In the genomic region with DNA sequence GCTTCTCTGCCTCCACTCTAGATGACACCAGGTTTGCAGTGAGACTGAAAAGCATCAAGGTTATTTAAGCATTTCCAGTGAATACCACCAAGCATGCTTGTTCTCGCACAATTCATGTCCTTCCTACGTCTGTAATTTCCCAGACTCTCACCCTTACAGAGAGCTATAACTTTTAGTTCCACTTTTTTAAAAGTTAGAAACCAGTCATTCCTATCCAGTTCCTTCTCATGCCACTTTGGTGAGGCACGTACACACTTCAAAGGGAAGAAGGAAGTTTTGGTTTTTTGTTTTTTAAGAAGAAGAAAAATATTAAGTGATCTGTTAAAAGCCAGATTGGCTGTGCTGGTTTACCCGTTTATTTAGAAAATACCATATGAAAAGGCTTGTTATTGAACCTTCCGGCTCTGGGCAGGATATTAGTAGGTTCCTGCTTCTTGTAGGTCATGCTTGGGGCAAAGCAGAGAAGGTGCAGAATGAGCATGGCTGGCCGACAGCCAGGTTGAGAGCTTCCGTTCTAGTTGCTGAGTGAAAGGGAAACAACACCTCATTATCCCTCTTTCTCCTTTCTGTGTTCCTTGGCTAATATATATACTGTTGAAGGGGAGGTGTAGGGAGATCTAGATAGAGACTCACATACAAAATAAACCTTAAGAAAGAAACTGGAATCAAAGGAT, we compare ENCODE assay signal across 8 mouse cellular contexts.
DNase-seq lines count a peak whose midpoint lies in the region; ATAC-seq and TF ChIP-seq lines count a peak whose summit lies in the region.
"Had no signal": no experiment of that assay in that cellular context is flagged by ENCODE, and none has a peak within 500 bp of the region (broad histone marks: within the 10 kb centered on the region; RNA-seq: fewer than 3 reads in every experiment).

No protein-coding gene starts in this region.

- WGBS in heart, embryonic 13.5 days = 50% methylated on average over 7 of the region's 7 CpGs
- 24% methylated on average over 7 of the region's 7 CpGs for WGBS in lung, embryonic 14.5 days
- 57% methylated on average over 7 of the region's 7 CpGs for WGBS in stomach, postnatal 0 days
- 90% methylated on average over 7 of the region's 7 CpGs for WGBS in midbrain, embryonic 13.5 days

- H3K4me3 ChIP-seq in heart, embryonic 13.5 days = no peak overlapping the region
- no peak overlapping the region for H3K4me3 ChIP-seq in lung, embryonic 14.5 days (ENCODE audit: low read depth, low read length)
- no peak overlapping the region for H3K4me3 ChIP-seq in stomach, postnatal 0 days (ENCODE audit: low read depth, low read length)
- H3K4me3 ChIP-seq in left cerebral cortex, adult 2 months = no peak overlapping the region
- no peak overlapping the region for H3K4me3 ChIP-seq in midbrain, embryonic 13.5 days (replicated peaks)

- no peak overlapping the region for H3K9ac ChIP-seq in heart, embryonic 13.5 days
- no peak overlapping the region for H3K9ac ChIP-seq in lung, embryonic 14.5 days
- H3K9ac ChIP-seq in stomach, postnatal 0 days (ENCODE audit: low read length) = no peak overlapping the region
- no peak overlapping the region for H3K9ac ChIP-seq in midbrain, embryonic 13.5 days (replicated peaks)

- no peaks in the 10 kb centered on the region for H3K9me3 ChIP-seq in heart, embryonic 13.5 days
- no peaks in the 10 kb centered on the region for H3K9me3 ChIP-seq in lung, embryonic 14.5 days (ENCODE audit: low read depth, low read length)
- H3K9me3 ChIP-seq in stomach, postnatal 0 days (ENCODE audit: control insufficient read depth, low read length) = no peaks in the 10 kb centered on the region
- no peaks in the 10 kb centered on the region for H3K9me3 ChIP-seq in midbrain, embryonic 13.5 days

- peak; percentile 37 to 58 for DNase-seq in spleen, adult 18-20 months
- no peak for DNase-seq in spleen, adult 12 weeks (ENCODE audit: low spot score)
- DNase-seq in lung, embryonic 14.5 days = peak; percentile 80
- DNase-seq in stomach, postnatal 0 days (ENCODE audit: low spot score) = peak; percentile 36
- DNase-seq in left cerebral cortex, adult 2 months (ENCODE audit: extremely low spot score in 1 of 2, low spot score in 2 of 2) = no peak

- no peaks in the 10 kb centered on the region for H3K27me3 ChIP-seq in heart, embryonic 13.5 days (replicated peaks)
- H3K27me3 ChIP-seq in lung, embryonic 14.5 days (ENCODE audit: insufficient read depth, low read length) = no peaks in the 10 kb centered on the region
- H3K27me3 ChIP-seq in stomach, postnatal 0 days (ENCODE audit: control insufficient read depth, insufficient read depth, low read length) = no peaks in the 10 kb centered on the region
- no peaks in the 10 kb centered on the region for H3K27me3 ChIP-seq in midbrain, embryonic 13.5 days

- peak overlapping the region; percentile 34; the same call in 1 of the 2 replicates for H3K27ac ChIP-seq in heart, embryonic 13.5 days (replicated peaks)
- peak overlapping the region; percentile 7; the same call in 1 of the 2 replicates for H3K27ac ChIP-seq in lung, embryonic 14.5 days (ENCODE audit: low read depth)
- no peak overlapping the region for H3K27ac ChIP-seq in stomach, postnatal 0 days (replicated peaks)
- H3K27ac ChIP-seq in left cerebral cortex, adult 2 months = no peak overlapping the region
- H3K27ac ChIP-seq in midbrain, embryonic 13.5 days = no peak overlapping the region

- H3K36me3 ChIP-seq in heart, embryonic 13.5 days = no peaks in the 10 kb centered on the region
- no peaks in the 10 kb centered on the region for H3K36me3 ChIP-seq in lung, embryonic 14.5 days (ENCODE audit: insufficient read depth)
- no peaks in the 10 kb centered on the region for H3K36me3 ChIP-seq in stomach, postnatal 0 days (ENCODE audit: control insufficient read depth, insufficient read depth, low read length)
- 0 out of 2 replicates have a peak, but pooled peaks cover 3% of the 10 kb centered on the region for H3K36me3 ChIP-seq in midbrain, embryonic 13.5 days

- H3K4me2 ChIP-seq in heart, embryonic 13.5 days = no peak overlapping the region
- no peak overlapping the region for H3K4me2 ChIP-seq in lung, embryonic 14.5 days
- no peak overlapping the region for H3K4me2 ChIP-seq in stomach, postnatal 0 days (replicated peaks; ENCODE audit: low read depth)
- no peak overlapping the region for H3K4me2 ChIP-seq in midbrain, embryonic 13.5 days (replicated peaks)

- H3K4me1 ChIP-seq in heart, embryonic 13.5 days = peaks cover 24% of the 10 kb centered on the region
- H3K4me1 ChIP-seq in lung, embryonic 14.5 days (ENCODE audit: insufficient read depth) = peaks cover 9% of the 10 kb centered on the region
- H3K4me1 ChIP-seq in stomach, postnatal 0 days (replicated peaks; ENCODE audit: control insufficient read depth, insufficient read depth) = no peaks in the 10 kb centered on the region
- no peaks in the 10 kb centered on the region for H3K4me1 ChIP-seq in midbrain, embryonic 13.5 days (replicated peaks)

- intact Hi-C loops in left cerebral cortex, adult 2 months (cut with DNase I) = no loop called here

- TF ChIP-seq CTCF in lung, embryonic 14.5 days (IDR thresholded peaks at IDR 0.05; ENCODE audit: low read depth) = no peak
- TF ChIP-seq CTCF in stomach, postnatal 0 days (IDR thresholded peaks at IDR 0.05; ENCODE audit: low read depth) = no peak
- TF ChIP-seq CTCF in left cerebral cortex, adult 2 months (IDR thresholded peaks at IDR 0.05) = no peak

- no peak for TF ChIP-seq EP300 in stomach, postnatal 0 days (optimal IDR thresholded peaks at IDR 0.05)

- no peak for ATAC-seq in heart, embryonic 13.5 days (ENCODE audit: extremely low read depth, insufficient number of reproducible peaks, low FRiP score, low TSS enrichment)
- peak; percentile 54; the same call in 1 of the 2 replicates for ATAC-seq in lung, embryonic 14.5 days (ENCODE audit: insufficient read depth)
- ATAC-seq in stomach, postnatal 0 days (ENCODE audit: low FRiP score, low TSS enrichment) = no peak
- no peak for ATAC-seq in midbrain, embryonic 13.5 days
- ATAC-seq: hindbrain, embryonic 16.5 days had no signal

Comparison
In these comparisons a context has a peak if more than half of its experiments do, and no peak if none do; other contexts are left out.
1. DNase-seq: peak in spleen, adult 18-20 months (2 of 2), lung, embryonic 14.5 days (single experiment) and stomach, postnatal 0 days (single experiment); none in spleen, adult 12 weeks (single experiment) and left cerebral cortex, adult 2 months (0 of 2).
2. H3K27ac ChIP-seq: peak in heart, embryonic 13.5 days (single experiment) and lung, embryonic 14.5 days (single experiment); none in stomach, postnatal 0 days (single experiment), left cerebral cortex, adult 2 months (single experiment) and midbrain, embryonic 13.5 days (single experiment).